Mouse (Mus musculus): ENCODE results near the gene Snx10. TPM values are rescaled to one million over a fixed set of nuclear protein-coding genes. Genes with fewer than 3 reads are reported as not detected.

Gene Snx10
- 0.14 and 0.51 TPM in 2 replicates for polyA plus RNA-seq (2012; rRNA removed; ENCODE audit: low replicate concordance)

DNA sequence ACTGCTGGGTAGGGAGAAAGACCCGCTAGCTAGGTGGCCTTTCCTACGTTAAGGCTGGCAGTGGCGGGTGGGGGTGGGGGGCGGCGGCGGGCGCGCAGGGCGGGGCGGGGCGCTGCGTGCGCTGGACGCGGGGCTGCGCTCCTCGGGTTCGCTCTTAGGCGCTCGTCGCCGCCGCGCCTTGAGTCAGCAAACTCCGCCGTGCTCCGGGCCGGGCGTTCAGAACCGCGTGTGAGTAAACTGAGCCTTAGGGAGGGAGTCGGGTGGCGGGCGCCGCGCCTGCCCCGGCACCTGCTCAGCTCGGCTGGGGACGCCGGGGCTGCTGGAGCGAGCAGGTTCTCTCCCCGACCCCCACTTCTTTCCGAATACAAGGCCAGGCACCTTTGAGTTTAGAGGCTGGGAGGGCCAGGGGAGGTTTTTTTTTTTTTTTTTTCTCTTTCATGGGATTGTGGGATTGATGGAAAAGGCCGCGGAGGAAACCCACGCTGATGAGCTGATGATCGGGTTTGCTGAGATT, at the start of gene Snx10:
Gene Snx10, plus strand, starts transcription at position 95 of the 514 bp plus-strand sequence.

Other genes with a start within 250 kb of the Snx10 start
- 0.53 and 0.87 TPM in 2 replicates for gene Nfe2l3, start 91.2 kb upstream of the Snx10 start, polyA plus RNA-seq (2012; rRNA removed; ENCODE audit: low replicate concordance)
- 11.7 and 26.6 TPM in 2 replicates for gene Hnrnpa2b1, start 54.0 kb upstream of the Snx10 start, polyA plus RNA-seq (2012; rRNA removed; ENCODE audit: low replicate concordance)
- gene Cbx3, start 53.5 kb upstream of the Snx10 start, polyA plus RNA-seq (2012; rRNA removed; ENCODE audit: low replicate concordance), result 2.1 and 3.3 TPM in 2 replicates

All from duodenum, adult 2 months (tissue).